Mouse (Mus musculus): ENCODE results near the gene Foxp2.

- TF ChIP-seq TBP (conservative IDR thresholded peaks at IDR 0.05; ENCODE audit: low read depth, low read length) (no peak), MXI1 (IDR thresholded peaks at IDR 0.05; ENCODE audit: low read depth, low read length) (no peak), CTCF (conservative IDR thresholded peaks at IDR 0.05 in 1 of 2, IDR thresholded peaks at IDR 0.05 in 1 of 2; ENCODE audit: low read depth in 2 of 2, low read length in 2 of 2) (no peak), POLR2A (IDR thresholded peaks at IDR 0.05; ENCODE audit: low read depth, low read length) (no peak), ETS1 (conservative IDR thresholded peaks at IDR 0.05; ENCODE audit: low read depth, low read length) (no peak), CHD2 (IDR thresholded peaks at IDR 0.05; ENCODE audit: low read length) (no peak), ZMIZ1 (IDR thresholded peaks at IDR 0.05; ENCODE audit: low read depth, low read length) (no peak), EP300 (IDR thresholded peaks at IDR 0.05; ENCODE audit: low read length) (no peak), NRF1 (IDR thresholded peaks at IDR 0.05; ENCODE audit: low read depth, low read length) (no peak), USF1 (IDR thresholded peaks at IDR 0.05; ENCODE audit: low read depth, low read length) (no peak), RCOR1 (conservative IDR thresholded peaks at IDR 0.05; ENCODE audit: low read depth, low read length) (no peak)
Observed at GRCm38 (mm10) chr6:15402026-15402425, 500.9 kb downstream of the Foxp2 start.

All from CH12.LX (cell line).